Mouse (Mus musculus) kidney, adult 2 months (tissue): ENCODE measurements at regions not wholly inside any gene's neighbourhood (a gene's known extent, or its start where the extent isn't known, plus 50 kb on each side); places are given as distances from the start of the nearest gene placed in this dataset.

ENCODE experiments used
- CTCF ChIP-seq: fragments of 200-500 bp; conservative IDR thresholded peaks from 2 replicates; pipeline ENCODE4 v1.5.1; 2011; ENCODE audit warnings: low read depth, mild to moderate bottlenecking, control low read depth, low read length, moderate library complexity, mixed read lengths; ENCODE audit not compliant: insufficient read depth, insufficient read length
- POLR2A ChIP-seq: fragments of 200-500 bp; IDR thresholded peaks from one replicate; pipeline ENCODE4 v1.6.1; 2011; ENCODE audit warnings: low read depth, low read length, control low read depth

GRCm38 (mm10) chr10:55962627-55963203 is 144.0 kb upstream of the Msl3l2 start:
- TF ChIP-seq CTCF = no peak
- no peak for TF ChIP-seq POLR2A
